Mouse (Mus musculus): ENCODE data around the gene Mphosph8.
A peak's percentile ranks its signal among the peaks of the same experiment; 100 is the strongest.

GRCm38 (mm10) chr14:56667969-56668802 is at the start of gene Mphosph8:
- TF ChIP-seq MEF2A (IDR thresholded peaks at IDR 0.05; ENCODE audit: borderline replicate concordance, low read depth, low read length) (peak; percentile 67), USF2 (conservative IDR thresholded peaks at IDR 0.05; ENCODE audit: low read depth, low read length) (no peak), ZKSCAN1 (IDR thresholded peaks at IDR 0.05; ENCODE audit: borderline replicate concordance, low read depth, low read length) (no peak), CTCF (conservative IDR thresholded peaks at IDR 0.05 in 1 of 2, IDR thresholded peaks at IDR 0.05 in 1 of 2; ENCODE audit: low read depth in 2 of 2, low read length in 2 of 2) (no peak), TCF12 (IDR thresholded peaks at IDR 0.05; ENCODE audit: low read depth, low read length) (peak; percentile 90), E2F4 (IDR thresholded peaks at IDR 0.05; ENCODE audit: insufficient replicate concordance, low read depth, low read length) (peak; percentile 79; the same call in 1 of the 2 replicates), POLR2A (IDR thresholded peaks at IDR 0.05; ENCODE audit: low read depth, low read length) (peak; percentile 92), TBP (conservative IDR thresholded peaks at IDR 0.05; ENCODE audit: low read depth, low read length) (no peak), MAFK (IDR thresholded peaks at IDR 0.05; ENCODE audit: insufficient replicate concordance, low read length) (no peak; the same call in 1 of the 2 replicates), EP300 (IDR thresholded peaks at IDR 0.05; ENCODE audit: low read length) (0 out of 2 replicates have a peak, but pooled peaks have one; percentile 17), SMC3 (IDR thresholded peaks at IDR 0.05; ENCODE audit: low read depth, low read length) (no peak), USF1 (IDR thresholded peaks at IDR 0.05; ENCODE audit: low read depth, low read length) (peak; percentile 43), MXI1 (IDR thresholded peaks at IDR 0.05; ENCODE audit: low read depth, low read length) (peak; percentile 86)
